Mouse (Mus musculus) gastrocnemius, adult 2 months (tissue): Measurements from ENCODE around the gene Efna3. TPM values are rescaled to one million over a fixed set of nuclear protein-coding genes. Genes with fewer than 3 reads are reported as not detected.
A peak's percentile ranks its signal among the peaks of the same experiment; 100 is the strongest.

Experiments used
- DNase-seq: peaks from one replicate; pipeline ENCODE4 v3.0.0; 2022
- H3K27ac ChIP-seq: fragments of 200-600 bp; 2 replicates; pipeline ENCODE4 v1.8.1; 2022; ENCODE audit warnings: mild to moderate bottlenecking
- H3K4me3 ChIP-seq: fragments of 200-600 bp; 2 replicates; pipeline ENCODE4 v1.8.1; 2022; ENCODE audit warnings: mild to moderate bottlenecking, moderate library complexity
- CTCF ChIP-seq: fragments of 200-600 bp; IDR thresholded peaks from 2 replicates; pipeline ENCODE4 v1.8.1; 2022; ENCODE audit warnings: antibody characterized with exemption, mild to moderate bottlenecking, moderate library complexity
- intact Hi-C: fragments of 180-260 bp; cut with DNase I; formaldehyde crosslinking; loops from one replicate; pipeline ENCODE4 v1.15.1; 2025
- total RNA-seq, 2 experiments: library from RNA; stranded (reverse); gene quantifications; 2 replicates each; pipeline ENCODE4 v1.2.3; 2021

Gene Efna3
- total RNA-seq, 2 experiments from 2014 or later, result not detected

GRCm38 (mm10) chr3:89287286-89287685 is 35.5 kb downstream of the Efna3 start:
- H3K27ac ChIP-seq, result peak overlapping the region; percentile 76
- no peak for DNase-seq

GRCm38 (mm10) chr3:89285526-89285925 is 37.2 kb downstream of the Efna3 start:
- no peak for DNase-seq
- H3K27ac ChIP-seq, result no peak overlapping the region
- intact Hi-C loops, result no loop called here
- no peak for TF ChIP-seq CTCF
- H3K4me3 ChIP-seq, result no peak overlapping the region

More at GRCm38 (mm10) chr3:89287286-89287685, 35.5 kb downstream of the Efna3 start:
- TF ChIP-seq CTCF, result no peak
- intact Hi-C loops, result no loop called here
- no peak overlapping the region for H3K4me3 ChIP-seq

- no peak for DNase-seq
- intact Hi-C loops, result no loop called here
- Histone ChIP-seq H3K4me3 (no peak overlapping the region), H3K27ac (no peak overlapping the region)
- no peak for TF ChIP-seq CTCF
These were observed 38.5 kb downstream of the Efna3 start for GRCm38 (mm10) chr3:89284261-89284660.

GRCm38 (mm10) chr3:89282291-89282643 is 40.5 kb downstream of the Efna3 start:
- DNase-seq, result no peak
- intact Hi-C loops, result loop anchor here (1.0 kb wide), 1 partner anchor 32 kb away; no protein-coding TSS in a partner anchor
- no peak overlapping the region; the same call in 1 of the 2 replicates for H3K27ac ChIP-seq
- no peak for TF ChIP-seq CTCF
- H3K4me3 ChIP-seq, result no peak overlapping the region

GRCm38 (mm10) chr3:89281579-89282290 is 41.0 kb downstream of the Efna3 start:
- peak; percentile 90 for DNase-seq
- peak; percentile 99; the same call in 1 of the 2 replicates for TF ChIP-seq CTCF
- peak overlapping the region; percentile 96 for H3K27ac ChIP-seq
- intact Hi-C loops, result loop anchor here (1.0 to 2.0 kb wide), 2 partner anchors 15 to 31 kb away; no protein-coding TSS in a partner anchor
- H3K4me3 ChIP-seq, result peak overlapping the region; percentile 85

GRCm38 (mm10) chr3:89280606-89281511 is 41.9 kb downstream of the Efna3 start, which contains the start of gene Efna1:
TSS of gene Efna1 (minus strand) at chr3:89281142.
- peak within 1 kb of the TSS; percentile 85 for H3K4me3 ChIP-seq
- intact Hi-C loops, result loop anchor here (2.0 kb wide), 1 partner anchor 14 kb away; no protein-coding TSS in a partner anchor
- peak; percentile 72 for DNase-seq
- TF ChIP-seq CTCF, result no peak
- peak within 1 kb of the TSS; percentile 96 for H3K27ac ChIP-seq

- Histone ChIP-seq H3K4me3 (peak overlapping the region; percentile 85), H3K27ac (peak overlapping the region; percentile 96)
- TF ChIP-seq CTCF, result no peak
- intact Hi-C loops, result loop anchor here (2.0 kb wide), 1 partner anchor 13 kb away; no protein-coding TSS in a partner anchor
- peak; percentile 39 for DNase-seq
These were observed 42.6 kb downstream of the Efna3 start for GRCm38 (mm10) chr3:89280050-89280605.

- Histone ChIP-seq H3K27ac (peak overlapping the region; percentile 96), H3K4me3 (peak overlapping the region; percentile 85)
- intact Hi-C loops, result no loop called here
- TF ChIP-seq CTCF, result no peak
- peak; percentile 92 for DNase-seq
These were observed 43.4 kb downstream of the Efna3 start for GRCm38 (mm10) chr3:89279153-89279890.

- TF ChIP-seq CTCF, result no peak
- Histone ChIP-seq H3K4me3 (peak overlapping the region; percentile 85), H3K27ac (peak overlapping the region; percentile 96)
- no peak for DNase-seq
- intact Hi-C loops, result no loop called here
These were observed 44.1 kb downstream of the Efna3 start for GRCm38 (mm10) chr3:89278643-89279042.

- intact Hi-C loops, result no loop called here
- Histone ChIP-seq H3K27ac (peak overlapping the region; percentile 96), H3K4me3 (peak overlapping the region; percentile 85)
- no peak for TF ChIP-seq CTCF
- DNase-seq, result peak; percentile 72
These were observed 44.7 kb downstream of the Efna3 start for GRCm38 (mm10) chr3:89278107-89278506.

GRCm38 (mm10) chr3:89277281-89278021 is 45.3 kb downstream of the Efna3 start:
- TF ChIP-seq CTCF, result no peak
- peak overlapping the region; percentile 85 for H3K4me3 ChIP-seq
- intact Hi-C loops, result no loop called here
- peak; percentile 81 for DNase-seq
- peak overlapping the region; percentile 96 for H3K27ac ChIP-seq
